Mouse (Mus musculus) liver, embryonic 16.5 days (tissue): ENCODE data around the gene Mrpl10. TPM values are rescaled to one million over a fixed set of nuclear protein-coding genes. Genes with fewer than 3 reads are reported as not detected.
A peak's percentile ranks its signal among the peaks of the same experiment; 100 is the strongest.

ENCODE experiments used
- ATAC-seq: fragments of 200-750 bp; cut with Nextera tagmentation; 2 replicates; pipeline ENCODE4 v1.8.0; 2017; ENCODE audit warnings: low read depth, mild to moderate bottlenecking, moderate number of reproducible peaks, moderate library complexity
- H3K27ac ChIP-seq: fragments of 300-500 bp; sonication (generic); 2 replicates; pipeline ENCODE4 v1.5.1; 2014; ENCODE audit warnings: mild to moderate bottlenecking, low read length
- H3K27me3 ChIP-seq: fragments of 300-500 bp; sonication (generic); 2 replicates; pipeline ENCODE4 v1.6.1; 2014; ENCODE audit warnings: low read depth, low read length, mixed read lengths; ENCODE audit not compliant: control insufficient read depth, insufficient read depth
- H3K36me3 ChIP-seq: fragments of 300-500 bp; sonication (generic); 2 replicates; pipeline ENCODE4 v1.6.1; 2014; ENCODE audit warnings: mild to moderate bottlenecking; ENCODE audit not compliant: control insufficient read depth, insufficient read depth
- H3K4me1 ChIP-seq: fragments of 300-500 bp; sonication (generic); 2 replicates; pipeline ENCODE4 v1.6.1; 2014; ENCODE audit warnings: low read depth, low read length, mixed read lengths; ENCODE audit not compliant: control insufficient read depth
- H3K4me2 ChIP-seq: fragments of 300-500 bp; sonication (generic); 2 replicates; pipeline ENCODE4 v1.6.1; 2014; ENCODE audit warnings: low read depth, low read length, mixed read lengths
- H3K4me3 ChIP-seq: fragments of 300-500 bp; sonication (generic); 2 replicates; pipeline ENCODE4 v1.5.1; 2014; ENCODE audit warnings: low read depth, mild to moderate bottlenecking, low read length
- H3K9ac ChIP-seq: fragments of 300-500 bp; sonication (generic); 2 replicates; pipeline ENCODE4 v1.6.1; 2014; ENCODE audit warnings: low read depth, low read length
- H3K9me3 ChIP-seq: fragments of 300-500 bp; sonication (generic); replicated peaks from 2 replicates; pipeline ENCODE4 v1.6.1; 2016; ENCODE audit warnings: low read length; ENCODE audit not compliant: control insufficient read depth
- WGBS: fragments of 180-500 bp; shearing (Covaris S2); extraction: QIAGEN DNeasy Blood & Tissue Kit; methylation state at CpG from one replicate; pipeline ENCODE4 v1.1.7; 2014; ENCODE audit not compliant: insufficient replicate concordance; 5-methylcytosine and 5-hydroxymethylcytosine counted together
- polyA plus RNA-seq: library from polyadenylated mRNA; unstranded; fragments of >200 nt; fragmentation: Nextera tagmentation; extraction: Ambion mirVana; gene quantifications from 2 replicates; pipeline ENCODE4 v1.2.1, GENCODE M21; 2015

Gene Mrpl10
- polyA plus RNA-seq, 1 experiment from 2014 or later: 28.8 TPM

DNA sequence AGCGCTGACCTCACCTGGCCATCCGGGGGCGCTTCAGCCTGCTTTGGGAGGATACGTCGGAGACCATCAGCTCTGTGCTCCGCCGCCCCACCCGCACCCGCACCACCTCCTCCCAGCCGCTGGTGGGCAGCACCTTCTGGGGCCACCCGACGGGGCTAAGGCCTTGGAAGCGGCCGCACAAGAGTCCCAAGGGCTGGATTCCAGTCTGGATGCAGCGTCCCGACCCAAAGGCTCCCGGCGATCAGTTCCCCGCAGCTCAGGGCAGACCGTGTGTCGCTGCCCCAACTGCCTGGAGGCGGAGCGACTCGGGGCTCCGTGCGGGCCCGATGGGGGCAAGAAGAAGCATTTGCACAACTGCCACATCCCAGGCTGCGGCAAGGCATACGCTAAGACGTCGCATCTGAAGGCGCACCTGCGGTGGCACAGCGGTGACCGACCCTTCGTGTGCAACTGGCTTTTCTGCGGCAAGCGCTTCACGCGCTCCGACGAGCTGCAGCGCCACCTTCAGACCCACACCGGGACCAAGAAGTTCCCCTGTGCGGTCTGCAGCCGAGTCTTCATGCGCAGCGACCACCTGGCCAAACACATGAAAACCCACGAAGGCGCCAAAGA lies 19.4 kb upstream of the Mrpl10 start:
- Histone ChIP-seq H3K27me3 (peaks cover 78% of the 10 kb centered on the region), H3K4me3 (peak overlapping the region; percentile 62), H3K27ac (no peak overlapping the region), H3K4me1 (peaks cover 15% of the 10 kb centered on the region), H3K36me3 (no peaks in the 10 kb centered on the region), H3K4me2 (peak overlapping the region; percentile 79), H3K9ac (peak overlapping the region; percentile 63), H3K9me3 (no peaks in the 10 kb centered on the region)
- WGBS: 1% methylated on average over 50 of the region's 50 CpGs
- peak; percentile 39 for ATAC-seq

DNA sequence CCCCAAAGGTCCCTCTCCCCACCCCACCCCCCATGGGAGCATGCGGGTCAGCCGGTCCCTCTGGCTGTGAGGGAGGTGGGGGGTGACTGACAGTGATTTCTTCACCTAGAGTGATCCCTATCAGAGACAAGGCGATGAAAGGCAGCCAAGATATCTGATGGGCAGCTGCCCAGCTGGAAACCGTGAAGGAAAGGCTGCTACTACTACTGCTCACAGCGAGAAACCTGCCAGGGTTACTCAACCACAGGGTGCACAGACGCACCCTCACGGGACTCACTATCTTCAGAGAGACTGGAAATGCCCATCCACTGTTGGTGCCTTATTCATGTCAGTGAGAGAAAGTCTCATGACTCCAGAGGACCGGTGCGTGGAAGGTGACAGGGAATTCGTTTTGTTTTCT lies 16.4 kb upstream of the Mrpl10 start:
- Histone ChIP-seq H3K27ac (no peak overlapping the region), H3K4me2 (no peak overlapping the region), H3K9me3 (no peaks in the 10 kb centered on the region), H3K4me3 (no peak overlapping the region), H3K4me1 (peaks cover 17% of the 10 kb centered on the region), H3K27me3 (peaks cover 49% of the 10 kb centered on the region), H3K36me3 (no peaks in the 10 kb centered on the region), H3K9ac (no peak overlapping the region)
- 60% methylated on average over 10 of the region's 10 CpGs for WGBS
- ATAC-seq: no peak

DNA sequence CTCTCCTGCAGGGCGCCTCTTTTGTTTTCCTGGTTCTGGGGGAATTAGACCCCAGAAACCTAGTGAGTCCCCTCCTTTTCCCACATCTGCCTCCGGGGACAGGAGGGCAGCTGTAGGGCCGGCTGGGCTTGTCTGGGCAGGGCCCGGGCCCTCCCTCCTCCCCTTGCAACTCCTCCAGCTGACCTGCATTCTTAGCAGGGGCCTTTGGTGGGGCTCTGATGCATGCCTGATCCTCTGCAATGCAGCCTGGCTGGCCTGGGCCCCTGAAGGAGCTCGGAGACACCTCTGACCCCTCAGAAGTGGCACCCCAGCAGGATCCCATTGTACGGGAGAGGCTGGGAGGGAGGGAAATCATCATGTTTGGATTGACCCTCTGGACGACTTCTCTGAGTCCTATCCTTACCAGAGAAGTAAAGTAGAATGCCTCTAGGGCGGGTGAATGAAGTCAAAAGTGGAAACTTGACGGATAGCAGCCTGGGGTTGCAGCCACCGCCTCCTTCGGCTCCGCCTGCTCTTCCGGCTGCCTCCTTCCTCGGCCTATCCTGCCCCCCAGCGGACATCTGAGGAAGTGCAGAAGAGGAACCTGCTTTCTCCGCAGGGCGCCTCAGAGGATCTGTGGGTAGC lies 15.5 kb upstream of the Mrpl10 start:
- WGBS: 9% methylated on average over 17 of the region's 17 CpGs
- Histone ChIP-seq H3K36me3 (no peaks in the 10 kb centered on the region), H3K4me1 (peaks cover 25% of the 10 kb centered on the region), H3K27ac (no peak overlapping the region), H3K9ac (no peak overlapping the region), H3K27me3 (peaks cover 41% of the 10 kb centered on the region), H3K9me3 (no peaks in the 10 kb centered on the region), H3K4me2 (peak overlapping the region; percentile 64), H3K4me3 (peak overlapping the region; percentile 25)
- peak; percentile 35; the same call in 1 of the 2 replicates for ATAC-seq

DNA sequence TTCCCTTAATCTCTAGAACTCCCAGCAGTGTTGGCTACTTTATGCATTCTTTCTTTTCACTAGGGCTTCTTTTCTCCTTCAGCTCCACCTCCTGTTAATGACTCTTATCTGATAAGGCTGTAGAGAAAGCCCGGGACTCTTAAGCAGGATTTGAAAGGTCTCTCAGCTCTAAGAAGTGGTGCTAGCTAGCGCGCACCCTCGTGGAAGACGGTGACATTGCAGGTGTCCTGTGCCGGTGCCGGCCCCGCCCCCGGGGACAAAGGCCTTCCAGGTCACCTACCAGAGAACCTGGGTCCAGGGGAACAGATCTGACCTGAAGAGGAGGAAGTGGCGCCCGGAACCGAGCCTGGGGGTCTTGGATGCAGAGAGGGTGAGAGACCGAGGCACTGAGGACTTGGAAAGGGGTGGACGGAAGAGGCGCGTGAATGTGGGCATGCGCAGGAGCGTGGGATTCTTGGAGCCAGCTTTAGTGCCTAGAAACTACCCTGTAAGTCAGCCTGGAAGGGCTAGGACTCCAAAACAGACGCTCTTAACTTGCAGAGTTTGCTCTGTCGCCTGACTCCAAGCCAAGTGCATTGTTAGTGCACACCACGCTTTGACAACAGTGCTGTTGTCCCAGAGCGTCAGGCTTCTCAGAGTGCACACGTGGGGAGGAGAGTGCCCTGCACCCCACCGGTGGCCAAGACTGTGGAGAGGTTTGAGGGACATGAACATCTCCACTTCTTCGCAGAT lies 11.5 kb upstream of the Mrpl10 start, which contains the start of gene Scrn2:
Gene Scrn2 (plus strand): TSS at position 253 of the 732 bp plus-strand sequence.
- Histone ChIP-seq H3K4me1 (peaks cover 18% of the 10 kb centered on the region), H3K9ac (peak within 1 kb of the TSS; percentile 69), H3K27ac (peak within 1 kb of the TSS; percentile 27; the same call in 1 of the 2 replicates), H3K4me3 (peak within 1 kb of the TSS; percentile 68), H3K36me3 (no peaks in the 10 kb centered on the region), H3K4me2 (peak within 1 kb of the TSS; percentile 78), H3K27me3 (peaks cover under 1% of the 10 kb centered on the region; the same call in 1 of the 2 replicates), H3K9me3 (no peaks in the 10 kb centered on the region)
- WGBS: 3% methylated on average over 25 of the region's 25 CpGs
- ATAC-seq: peak; percentile 69

- no peaks in the 10 kb centered on the region for H3K27me3 ChIP-seq
- no peaks in the 10 kb centered on the region for H3K9me3 ChIP-seq
- peak overlapping the region; percentile 27; the same call in 1 of the 2 replicates for H3K27ac ChIP-seq
- H3K4me3 ChIP-seq: peak overlapping the region; percentile 68
- ATAC-seq: no peak
- WGBS: 21% methylated on average over 15 of the region's 15 CpGs
- peaks cover 18% of the 10 kb centered on the region for H3K4me1 ChIP-seq
- peak overlapping the region; percentile 69 for H3K9ac ChIP-seq
- H3K4me2 ChIP-seq: peak overlapping the region; percentile 78
- no peaks in the 10 kb centered on the region for H3K36me3 ChIP-seq
Observed at GRCm38 (mm10) chr11:97030426-97030825, 10.9 kb upstream of the Mrpl10 start.

DNA sequence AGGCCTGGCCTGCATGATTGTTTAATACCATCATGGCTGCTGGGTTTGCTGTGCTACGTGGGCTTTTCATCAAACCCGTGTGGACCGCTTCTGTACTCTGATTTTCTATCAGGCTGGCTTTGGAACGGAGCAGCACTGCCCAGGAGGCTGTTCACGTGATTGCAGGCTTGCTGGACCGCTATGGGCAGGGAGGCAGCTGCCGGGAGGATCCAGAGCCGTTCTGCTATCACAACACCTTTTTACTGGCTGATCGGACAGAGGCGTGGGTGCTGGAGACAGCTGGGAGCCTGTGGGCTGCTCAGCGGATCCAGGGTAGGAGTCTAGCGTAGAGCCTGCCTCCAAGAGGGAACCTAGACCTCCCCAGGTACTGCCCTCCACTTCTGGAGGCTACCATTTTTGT lies 9.4 kb upstream of the Mrpl10 start:
- Histone ChIP-seq H3K9ac (no peak overlapping the region), H3K4me2 (no peak overlapping the region), H3K9me3 (no peaks in the 10 kb centered on the region), H3K4me3 (no peak overlapping the region), H3K27ac (no peak overlapping the region), H3K27me3 (no peaks in the 10 kb centered on the region), H3K4me1 (peaks cover 13% of the 10 kb centered on the region), H3K36me3 (no peaks in the 10 kb centered on the region)
- no peak for ATAC-seq
- 80% methylated on average over 12 of the region's 12 CpGs for WGBS

- 76% methylated on average over 4 of the region's 4 CpGs for WGBS
- no peak overlapping the region for H3K27ac ChIP-seq
- H3K27me3 ChIP-seq: no peaks in the 10 kb centered on the region
- no peak overlapping the region for H3K4me2 ChIP-seq
- ATAC-seq: no peak
- H3K4me1 ChIP-seq: peaks cover 13% of the 10 kb centered on the region
- H3K9me3 ChIP-seq: no peaks in the 10 kb centered on the region
- no peaks in the 10 kb centered on the region for H3K36me3 ChIP-seq
- H3K4me3 ChIP-seq: no peak overlapping the region
- no peak overlapping the region for H3K9ac ChIP-seq
Observed at GRCm38 (mm10) chr11:97032499-97032898, 8.9 kb upstream of the Mrpl10 start.

- 66% methylated on average over 4 of the region's 4 CpGs for WGBS
- no peak overlapping the region for H3K9ac ChIP-seq
- H3K9me3 ChIP-seq: no peaks in the 10 kb centered on the region
- peaks cover 13% of the 10 kb centered on the region for H3K4me1 ChIP-seq
- ATAC-seq: no peak
- H3K4me3 ChIP-seq: no peak overlapping the region
- no peaks in the 10 kb centered on the region for H3K27me3 ChIP-seq
- no peak overlapping the region for H3K4me2 ChIP-seq
- H3K27ac ChIP-seq: no peak overlapping the region
- no peaks in the 10 kb centered on the region for H3K36me3 ChIP-seq
Observed at GRCm38 (mm10) chr11:97033781-97034180, 7.6 kb upstream of the Mrpl10 start.

DNA sequence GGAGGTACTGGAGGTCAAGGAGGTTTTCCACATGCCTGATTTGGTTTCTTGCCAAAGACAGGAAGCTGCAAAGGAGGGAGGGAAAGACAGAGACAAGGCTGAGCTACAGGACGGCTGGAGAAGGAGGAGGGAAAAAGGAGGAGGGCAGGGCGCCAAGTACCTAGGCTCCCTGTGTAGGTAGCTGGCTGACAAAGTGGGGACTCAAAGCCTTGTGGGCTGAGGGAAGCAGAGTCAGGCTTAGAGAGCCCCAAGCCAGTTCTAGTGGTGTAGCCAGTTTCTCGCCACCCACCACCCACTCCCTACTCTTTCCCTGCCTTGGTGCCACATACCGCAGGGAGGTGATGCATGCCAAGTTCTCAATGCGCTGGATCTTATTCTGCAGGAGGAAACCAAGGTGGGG lies 5.2 kb upstream of the Mrpl10 start:
- Histone ChIP-seq H3K27ac (no peak overlapping the region), H3K27me3 (no peaks in the 10 kb centered on the region), H3K36me3 (no peaks in the 10 kb centered on the region), H3K4me1 (peaks cover 6% of the 10 kb centered on the region), H3K4me2 (no peak overlapping the region), H3K9ac (no peak overlapping the region), H3K9me3 (no peaks in the 10 kb centered on the region), H3K4me3 (no peak overlapping the region)
- 72% methylated on average over 5 of the region's 5 CpGs for WGBS
- no peak for ATAC-seq
